Mouse (Mus musculus) midbrain, embryonic 14.5 days (tissue): Measurements from ENCODE around the gene Vps37b. TPM values are rescaled to one million over a fixed set of nuclear protein-coding genes. Genes with fewer than 3 reads are reported as not detected.

ENCODE experiments used
- ATAC-seq: fragments of 200-750 bp; cut with Nextera tagmentation; 2 replicates; pipeline ENCODE4 v1.8.0; 2017; ENCODE audit warnings: moderate number of reproducible peaks, moderate library complexity; ENCODE audit not compliant: low FRiP score, low TSS enrichment
- DNase-seq: peaks from one replicate; pipeline ENCODE4 v3.0.0-alpha.2; 2015
- H3K27ac ChIP-seq: fragments of 300-500 bp; sonication (generic); replicated peaks from 2 replicates; pipeline ENCODE4 v1.5.1; 2014; ENCODE audit warnings: mild to moderate bottlenecking, low read depth, low read length, moderate library complexity
- H3K27me3 ChIP-seq: fragments of 300-500 bp; sonication (generic); 2 replicates; pipeline ENCODE4 v1.6.1; 2014; ENCODE audit warnings: low read length, control low read depth, mixed read lengths; ENCODE audit not compliant: control insufficient read depth, insufficient read depth
- H3K36me3 ChIP-seq: fragments of 300-500 bp; sonication (generic); 2 replicates; pipeline ENCODE4 v1.6.1; 2014; ENCODE audit warnings: low read length, control low read depth; ENCODE audit not compliant: control insufficient read depth, insufficient read depth
- H3K4me1 ChIP-seq: fragments of 300-500 bp; sonication (generic); 2 replicates; pipeline ENCODE4 v1.6.1; 2014; ENCODE audit warnings: mild to moderate bottlenecking, antibody characterized with exemption, low read length, control low read depth; ENCODE audit not compliant: control insufficient read depth, insufficient read depth
- H3K4me2 ChIP-seq: fragments of 300-500 bp; sonication (generic); 2 replicates; pipeline ENCODE4 v1.6.1; 2014; ENCODE audit warnings: mild to moderate bottlenecking, low read length, moderate library complexity
- H3K4me3 ChIP-seq: fragments of 300-500 bp; sonication (generic); replicated peaks from 2 replicates; pipeline ENCODE4 v1.5.1; 2014; ENCODE audit warnings: low read depth, low read length
- H3K9ac ChIP-seq: fragments of 300-500 bp; sonication (generic); replicated peaks from 2 replicates; pipeline ENCODE4 v1.6.1; 2014; ENCODE audit warnings: mild to moderate bottlenecking, low read length, moderate library complexity
- H3K9me3 ChIP-seq: fragments of 300-500 bp; sonication (generic); 2 replicates; pipeline ENCODE4 v1.6.1; 2016; ENCODE audit warnings: low read length, control low read depth, mixed read lengths; ENCODE audit not compliant: control insufficient read depth
- WGBS: fragments of 180-500 bp; shearing (Covaris S2); extraction: QIAGEN DNeasy Blood & Tissue Kit; methylation state at CpG from one replicate; pipeline ENCODE4 v1.1.7; 2014; 5-methylcytosine and 5-hydroxymethylcytosine counted together
- polyA plus RNA-seq: library from polyadenylated mRNA; unstranded; fragments of >200 nt; fragmentation: Nextera tagmentation; extraction: Ambion mirVana; gene quantifications from 2 replicates; pipeline ENCODE4 v1.2.1, GENCODE M21; 2014

The Vps37b gene
- polyA plus RNA-seq, 1 experiment from 2014 or later, result 72.4 TPM

GRCm38 (mm10) chr5:123972453-123972852 lies 59.6 kb downstream of the Vps37b start:
- Histone ChIP-seq H3K9ac (no peak overlapping the region), H3K4me3 (no peak overlapping the region), H3K4me2 (no peak overlapping the region), H3K4me1 (peaks cover 4% of the 10 kb centered on the region; the same call in 1 of the 2 replicates), H3K27me3 (peaks cover 4% of the 10 kb centered on the region; the same call in 1 of the 2 replicates), H3K27ac (no peak overlapping the region), H3K9me3 (no peaks in the 10 kb centered on the region), H3K36me3 (no peaks in the 10 kb centered on the region)
- WGBS, result 50% methylated on average over 6 of the region's 6 CpGs
- ATAC-seq, result no peak
- DNase-seq, result no peak

GRCm38 (mm10) chr5:123970576-123970975 lies 61.5 kb downstream of the Vps37b start:
- ATAC-seq, result no peak
- no peak overlapping the region for H3K4me3 ChIP-seq
- no peaks in the 10 kb centered on the region; the same call in 1 of the 2 replicates for H3K27me3 ChIP-seq
- no peak for DNase-seq
- H3K9ac ChIP-seq, result no peak overlapping the region
- no peaks in the 10 kb centered on the region for H3K9me3 ChIP-seq
- H3K4me2 ChIP-seq, result no peak overlapping the region
- no peak overlapping the region for H3K27ac ChIP-seq
- peaks cover 4% of the 10 kb centered on the region; the same call in 1 of the 2 replicates for H3K4me1 ChIP-seq
- H3K36me3 ChIP-seq, result no peaks in the 10 kb centered on the region
- WGBS, result 88% methylated on average over 4 of the region's 4 CpGs

- 64% methylated on average over 8 of the region's 8 CpGs for WGBS
- ATAC-seq, result no peak
Measured at GRCm38 (mm10) chr5:123969216-123969615, 62.9 kb downstream of the Vps37b start.

GRCm38 (mm10) chr5:123968468-123968867 lies 63.6 kb downstream of the Vps37b start:
- no peaks in the 10 kb centered on the region for H3K4me1 ChIP-seq
- 89% methylated on average over 5 of the region's 5 CpGs for WGBS
- no peaks in the 10 kb centered on the region for H3K9me3 ChIP-seq
- DNase-seq (no peak), ATAC-seq (no peak)
- no peaks in the 10 kb centered on the region for H3K36me3 ChIP-seq
- no peak overlapping the region for H3K4me2 ChIP-seq
- H3K27me3 ChIP-seq, result no peaks in the 10 kb centered on the region
- H3K4me3 ChIP-seq, result no peak overlapping the region
- H3K27ac ChIP-seq, result no peak overlapping the region
- H3K9ac ChIP-seq, result no peak overlapping the region

More at GRCm38 (mm10) chr5:123969216-123969615, 62.9 kb downstream of the Vps37b start:
- no peak overlapping the region for H3K9ac ChIP-seq
- no peaks in the 10 kb centered on the region for H3K4me1 ChIP-seq
- no peaks in the 10 kb centered on the region for H3K36me3 ChIP-seq
- no peaks in the 10 kb centered on the region for H3K27me3 ChIP-seq
- H3K9me3 ChIP-seq, result no peaks in the 10 kb centered on the region
- no peak overlapping the region for H3K4me2 ChIP-seq
- no peak overlapping the region for H3K27ac ChIP-seq
- DNase-seq, result no peak
- H3K4me3 ChIP-seq, result no peak overlapping the region

- Histone ChIP-seq H3K4me1 (no peaks in the 10 kb centered on the region), H3K4me2 (no peak overlapping the region), H3K4me3 (no peak overlapping the region), H3K9me3 (no peaks in the 10 kb centered on the region), H3K27me3 (no peaks in the 10 kb centered on the region), H3K9ac (no peak overlapping the region), H3K27ac (no peak overlapping the region), H3K36me3 (no peaks in the 10 kb centered on the region)
- WGBS, result 96% methylated on average over 2 of the region's 2 CpGs
- ATAC-seq (no peak), DNase-seq (no peak)
Measured at GRCm38 (mm10) chr5:123966759-123967158, 65.3 kb downstream of the Vps37b start.

- no peak for DNase-seq
- H3K27me3 ChIP-seq, result no peaks in the 10 kb centered on the region
- no peak overlapping the region for H3K4me3 ChIP-seq
- H3K9me3 ChIP-seq, result no peaks in the 10 kb centered on the region
- no peak for ATAC-seq
- H3K9ac ChIP-seq, result no peak overlapping the region
- WGBS, result 98% methylated on average over 4 of the region's 4 CpGs
- H3K27ac ChIP-seq, result no peak overlapping the region
- H3K36me3 ChIP-seq, result no peaks in the 10 kb centered on the region
- H3K4me1 ChIP-seq, result no peaks in the 10 kb centered on the region
- H3K4me2 ChIP-seq, result no peak overlapping the region
Measured at GRCm38 (mm10) chr5:123964208-123964607, 67.9 kb downstream of the Vps37b start.

- H3K4me1 ChIP-seq, result no peaks in the 10 kb centered on the region
- no peaks in the 10 kb centered on the region for H3K27me3 ChIP-seq
- H3K9me3 ChIP-seq, result no peaks in the 10 kb centered on the region
- no peak overlapping the region for H3K4me3 ChIP-seq
- DNase-seq, result no peak
- H3K27ac ChIP-seq, result no peak overlapping the region
- no peaks in the 10 kb centered on the region for H3K36me3 ChIP-seq
- no peak overlapping the region for H3K9ac ChIP-seq
- H3K4me2 ChIP-seq, result no peak overlapping the region
- ATAC-seq, result no peak
- WGBS, result 86% methylated on average over 12 of the region's 12 CpGs
Measured at GRCm38 (mm10) chr5:123961046-123961445, 71.0 kb downstream of the Vps37b start.

GRCm38 (mm10) chr5:123960129-123960528 lies 71.9 kb downstream of the Vps37b start:
- H3K36me3 ChIP-seq, result no peaks in the 10 kb centered on the region
- ATAC-seq (no peak), DNase-seq (no peak)
- H3K9me3 ChIP-seq, result no peaks in the 10 kb centered on the region
- 83% methylated on average over 8 of the region's 8 CpGs for WGBS
- no peak overlapping the region for H3K27ac ChIP-seq
- H3K27me3 ChIP-seq, result no peaks in the 10 kb centered on the region
- no peaks in the 10 kb centered on the region for H3K4me1 ChIP-seq
- no peak overlapping the region for H3K4me2 ChIP-seq
- no peak overlapping the region for H3K4me3 ChIP-seq
- H3K9ac ChIP-seq, result no peak overlapping the region

GRCm38 (mm10) chr5:123959018-123959417 lies 73.1 kb downstream of the Vps37b start:
- WGBS, result 86% methylated on average over 3 of the region's 3 CpGs
- no peak overlapping the region for H3K27ac ChIP-seq
- H3K4me2 ChIP-seq, result no peak overlapping the region
- H3K36me3 ChIP-seq, result no peaks in the 10 kb centered on the region
- H3K9me3 ChIP-seq, result no peaks in the 10 kb centered on the region
- ATAC-seq, result no peak
- no peak overlapping the region for H3K4me3 ChIP-seq
- no peaks in the 10 kb centered on the region for H3K4me1 ChIP-seq
- no peak for DNase-seq
- no peaks in the 10 kb centered on the region for H3K27me3 ChIP-seq
- no peak overlapping the region for H3K9ac ChIP-seq
